Mouse (Mus musculus) gastrocnemius, adult 18-20 months (tissue): ENCODE measurements around the gene Avp. TPM values are rescaled to one million over a fixed set of nuclear protein-coding genes. Genes with fewer than 3 reads are reported as not detected.

Source experiments
- DNase-seq: peaks from one replicate; pipeline ENCODE4 v3.0.0; 2021; ENCODE audit warnings: low spot score
- microRNA-seq: library from miRNA; unstranded; fragments of <30 nt; microRNA quantifications from one replicate; pipeline ENCODE4 v1.2.0, GENCODE M21; 2021
- total RNA-seq, 2 experiments: library from RNA; stranded (reverse); gene quantifications; 2 replicates each; pipeline ENCODE4 v1.2.3; 2021

Avp gene
- total RNA-seq, 2 experiments from 2014 or later, result not detected

DNA sequence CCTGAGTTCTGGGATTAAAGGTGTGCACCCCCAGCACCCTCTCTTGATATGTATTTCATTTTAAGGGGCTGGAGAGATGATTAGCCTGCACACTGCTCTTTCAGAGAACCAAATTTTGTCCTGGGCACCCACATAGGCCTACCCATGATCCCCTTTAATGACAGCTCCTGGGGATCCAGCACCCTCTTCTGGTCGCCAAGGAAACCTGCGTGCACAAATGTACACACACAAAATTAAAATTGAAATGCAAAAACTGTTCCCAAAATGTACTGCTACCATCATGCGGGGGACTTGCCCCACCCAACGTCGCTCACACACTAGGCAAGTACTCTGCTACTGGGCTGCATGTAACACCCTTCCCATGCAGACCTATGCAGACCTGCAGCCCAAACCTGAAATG, 7.4 kb downstream of the Avp start:
- DNase-seq, result no peak

DNA sequence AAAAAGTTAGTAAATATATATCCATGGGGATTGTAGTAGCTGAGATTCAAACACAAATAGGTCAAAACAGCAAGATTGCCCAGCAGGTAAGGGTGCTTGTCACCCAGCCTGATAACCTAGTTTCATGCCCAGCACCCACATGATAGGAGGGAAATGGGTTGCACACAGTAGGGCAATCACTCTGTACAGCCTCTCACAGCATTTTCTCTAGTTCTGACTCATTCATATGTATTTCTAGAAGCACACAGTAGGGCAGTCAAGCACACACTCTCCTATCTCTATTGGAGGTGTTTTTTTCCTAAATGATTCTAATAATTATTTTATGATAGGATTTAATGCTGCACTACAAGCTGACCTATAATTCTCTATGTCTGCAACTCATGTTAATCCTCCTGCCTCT, 12.4 kb downstream of the Avp start:
- DNase-seq, result no peak

GRCm38 (mm10) chr2:130568921-130569320, 13.4 kb downstream of the Avp start:
- DNase-seq, result no peak

DNA sequence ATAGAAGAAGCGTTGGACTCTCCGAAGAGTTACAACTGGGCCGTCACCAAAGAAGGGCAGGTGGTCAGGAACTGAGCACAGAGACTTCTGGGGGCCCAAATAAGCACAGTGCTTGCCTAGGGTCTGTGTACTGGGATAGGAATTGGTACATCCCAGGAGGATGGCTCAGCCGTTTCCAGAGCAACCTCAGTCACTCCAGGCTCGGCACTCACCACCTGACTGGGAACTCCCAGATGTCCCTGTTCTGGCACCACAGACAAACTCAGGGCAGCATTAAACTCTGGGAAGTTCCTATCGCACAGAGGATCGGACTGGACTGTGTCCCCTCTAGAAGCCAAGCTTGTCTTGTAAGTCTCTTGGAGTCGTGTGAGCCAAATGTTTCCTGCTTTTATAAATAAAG, 17.4 kb downstream of the Avp start:
- no peak for DNase-seq

GRCm38 (mm10) chr2:130564063-130564462, 18.3 kb downstream of the Avp start:
- DNase-seq, result no peak

- peak; percentile 92 for DNase-seq
These were observed 18.9 kb downstream of the Avp start, which contains the start of gene Mrps26 for GRCm38 (mm10) chr2:130563212-130564055. Gene Mrps26 (plus strand): TSS chr2:130563742.

- no peak for DNase-seq
These were observed 24.3 kb downstream of the Avp start for GRCm38 (mm10) chr2:130558015-130558414.

DNA sequence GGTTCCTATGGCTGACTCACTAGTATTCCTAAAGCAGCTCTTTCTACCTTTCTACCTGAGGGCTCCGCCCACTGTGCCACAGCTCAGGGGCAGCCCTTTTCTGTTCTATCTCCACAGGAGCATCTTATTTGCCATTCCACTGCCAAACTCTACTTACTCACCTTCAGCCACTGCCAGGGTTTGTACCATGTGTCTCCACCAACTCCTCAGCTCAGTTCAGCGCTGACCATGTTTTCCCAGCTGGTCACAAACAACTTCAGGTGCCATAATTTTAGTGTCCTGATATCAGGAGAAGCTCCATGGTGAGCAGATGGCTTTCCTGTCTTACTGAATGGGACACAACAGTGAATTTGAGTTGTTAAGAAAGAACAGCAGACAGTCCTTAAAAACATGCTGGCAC, 24.9 kb downstream of the Avp start:
- DNase-seq, result no peak

GRCm38 (mm10) chr2:130556292-130556691, 26.1 kb downstream of the Avp start:
- DNase-seq, result no peak

GRCm38 (mm10) chr2:130554841-130555240, 27.5 kb downstream of the Avp start:
- DNase-seq, result no peak

GRCm38 (mm10) chr2:130546957-130547356, 35.4 kb downstream of the Avp start:
- DNase-seq, result no peak

GRCm38 (mm10) chr2:130540266-130540665, 42.1 kb downstream of the Avp start:
- DNase-seq, result no peak

GRCm38 (mm10) chr2:130538876-130539546, 43.3 kb downstream of the Avp start:
- DNase-seq, result no peak

DNA sequence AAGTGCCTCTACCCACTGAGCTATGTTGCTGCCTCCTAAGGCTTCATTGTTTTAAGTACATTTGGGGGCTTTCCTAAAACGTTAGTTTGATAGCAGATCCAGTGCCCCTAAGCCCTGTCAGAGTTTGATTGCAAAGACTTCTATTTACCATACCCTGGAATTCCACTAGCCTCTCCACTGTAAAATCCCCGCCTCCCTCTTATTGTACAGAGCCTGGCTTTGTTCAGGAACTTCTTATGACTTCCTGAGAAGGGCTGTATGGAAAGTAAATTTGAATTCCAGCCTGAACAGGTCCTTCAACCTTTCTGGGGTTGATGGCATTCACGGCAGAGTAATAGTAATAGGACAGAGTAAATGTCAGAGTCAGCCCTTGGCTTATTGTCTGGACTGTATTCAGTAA, 45.5 kb downstream of the Avp start:
- no peak for DNase-seq

DNA sequence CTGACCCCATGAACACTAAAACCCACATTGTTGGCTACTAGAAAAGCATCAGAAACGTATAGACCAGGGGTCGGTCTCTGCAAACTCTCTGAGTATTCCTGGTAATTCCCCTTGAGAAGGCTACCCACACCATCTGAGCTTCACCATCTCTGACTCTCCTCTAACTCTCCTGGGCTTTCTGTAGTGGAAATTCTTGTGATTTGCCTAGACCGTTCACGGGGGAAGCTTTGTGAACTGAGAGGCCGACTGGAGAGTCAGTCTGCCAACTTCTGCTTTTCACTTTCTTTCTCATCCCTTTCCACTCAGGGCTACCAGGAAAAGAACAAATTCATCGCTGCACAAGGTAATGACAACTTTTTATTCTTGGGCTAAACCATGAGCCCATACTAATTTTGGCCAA, 47.3 kb downstream of the Avp start:
- no peak for DNase-seq

GRCm38 (mm10) chr2:130532201-130532600, 50.2 kb downstream of the Avp start:
- DNase-seq, result no peak

Small RNAs within 50 kb of the gene (microRNA-seq; reads per million reads assigned to microRNA genes)
- not detected for gene Gm23876

Other genes starting within 250 kb of the Avp start
- gene Cpxm1, start 185.0 kb downstream of the Avp start, total RNA-seq, result 1 to 10 TPM; 2.2 to 2.4 TPM
- gene Gm28372, start 177.3 kb downstream of the Avp start, total RNA-seq, result not detected
- not detected for gene 1700020A23Rik, start 177.3 kb downstream of the Avp start, total RNA-seq
- not detected for gene Tmem239, start 176.1 kb downstream of the Avp start, total RNA-seq
- gene Vps16, start 158.2 kb downstream of the Avp start, total RNA-seq, result 10 to 100 TPM; 17.6 to 19.2 TPM
- 1 to 10 TPM; 4.2 to 4.8 TPM for gene Pced1a, start 157.9 kb downstream of the Avp start, total RNA-seq
- gene Ptpra, start 132.3 kb downstream of the Avp start, total RNA-seq, result 10 to 100 TPM; 14.8 to 18.9 TPM
- 10 to 100 TPM; 45.8 to 46.0 TPM for gene Mrps26, start 18.8 kb downstream of the Avp start, total RNA-seq
- gene Oxt, start 6.4 kb downstream of the Avp start, total RNA-seq, result not detected
- 1 to 10 TPM; 5.8 to 6.2 TPM for gene Fastkd5, start 47.5 kb upstream of the Avp start, total RNA-seq
- 1 to 10 TPM; 5.2 TPM for gene Ubox5, start 47.5 kb upstream of the Avp start, total RNA-seq
- gene Lzts3, start 60.2 kb upstream of the Avp start, total RNA-seq, result 1 to 10 TPM; 2.3 to 3.2 TPM
- 100 to 1,000 TPM; 117 to 118 TPM for gene Ddrgk1, start 82.1 kb upstream of the Avp start, total RNA-seq
- gene Itpa, start 85.1 kb upstream of the Avp start, total RNA-seq, result 10 to 100 TPM; 11.5 to 12.7 TPM
- gene Slc4a11, start 115.0 kb upstream of the Avp start, total RNA-seq, result not detected